Mouse (Mus musculus): ENCODE results near the gene Slc39a1.

The Slc39a1 gene

GRCm38 (mm10) chr3:90294651-90295050, 46.7 kb downstream of the Slc39a1 start:
- DNase-seq (ENCODE audit: low spot score in 2 of 2), result no peak
